Mouse (Mus musculus): ENCODE data around the gene Mospd2. TPM values are rescaled to one million over a fixed set of nuclear protein-coding genes. Genes with fewer than 3 reads are reported as not detected.

Gene Mospd2
- polyA plus RNA-seq, 1 experiment from 2014 or later = 11.9 TPM

DNA sequence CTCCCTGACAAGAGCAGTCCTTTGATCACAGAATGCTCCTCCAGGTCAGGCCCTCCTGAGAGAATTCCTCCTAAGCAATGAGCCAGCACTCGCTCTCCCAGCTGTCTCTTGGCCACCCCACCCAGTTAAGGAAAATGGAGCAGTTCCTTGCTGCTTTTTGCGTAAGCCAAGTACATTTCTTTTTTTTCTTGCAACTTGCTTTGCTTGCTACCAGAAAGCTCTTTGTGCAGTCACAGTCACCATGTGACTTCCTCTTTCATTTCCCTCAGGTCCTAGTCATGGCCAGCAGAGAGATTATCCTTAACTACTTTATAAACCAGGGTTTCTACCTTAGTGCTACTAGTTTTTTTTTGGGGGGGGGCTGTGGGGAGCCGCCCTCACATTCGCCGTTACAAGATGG lies 38.6 kb downstream of the Mospd2 start:
- H3K4me1 ChIP-seq (ENCODE audit: control insufficient read depth, insufficient read depth, low read length) = no peaks in the 10 kb centered on the region
- no peak overlapping the region for H3K4me2 ChIP-seq
- no peak overlapping the region for H3K4me3 ChIP-seq (ENCODE audit: low read depth, low read length)
- 92% methylated on average over 5 of the region's 5 CpGs for WGBS (ENCODE audit: insufficient replicate concordance)
- no peaks in the 10 kb centered on the region for H3K9me3 ChIP-seq (replicated peaks; ENCODE audit: control insufficient read depth, low read length)
- no peaks in the 10 kb centered on the region for H3K27me3 ChIP-seq (ENCODE audit: control insufficient read depth, insufficient read depth, low read length)
- no peak overlapping the region for H3K9ac ChIP-seq (ENCODE audit: low read depth, low read length)
- no peaks in the 10 kb centered on the region; the same call in 1 of the 2 replicates for H3K36me3 ChIP-seq (ENCODE audit: control insufficient read depth, insufficient read depth, low read length)
- H3K27ac ChIP-seq (ENCODE audit: low read depth, low read length) = no peak overlapping the region
- ATAC-seq (replicated peaks; ENCODE audit: insufficient number of reproducible peaks, low FRiP score, low TSS enrichment) = no peak

DNA sequence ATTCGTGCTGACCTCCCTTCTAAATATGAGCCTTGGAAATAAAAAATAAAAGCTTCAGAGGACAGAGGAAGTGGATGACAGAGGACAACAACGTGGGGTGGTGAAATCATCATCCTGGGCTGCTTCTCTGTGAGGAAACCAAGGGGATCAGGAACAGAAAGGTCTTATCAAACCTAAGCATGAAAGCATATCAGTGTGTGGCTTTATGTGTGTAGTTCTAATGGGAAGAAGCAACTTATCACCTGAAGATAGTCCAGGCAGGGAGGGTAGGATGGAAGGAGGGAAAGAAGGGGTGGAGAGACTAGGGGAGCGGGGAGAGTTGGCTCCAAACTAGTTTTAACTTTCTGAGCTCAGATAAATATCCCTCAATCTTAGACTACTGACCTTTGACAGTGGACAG lies 67.2 kb downstream of the Mospd2 start:
- H3K4me3 ChIP-seq (ENCODE audit: low read depth, low read length) = no peak overlapping the region
- WGBS (ENCODE audit: insufficient replicate concordance) = 44% methylated on average over 3 of the region's 3 CpGs

DNA sequence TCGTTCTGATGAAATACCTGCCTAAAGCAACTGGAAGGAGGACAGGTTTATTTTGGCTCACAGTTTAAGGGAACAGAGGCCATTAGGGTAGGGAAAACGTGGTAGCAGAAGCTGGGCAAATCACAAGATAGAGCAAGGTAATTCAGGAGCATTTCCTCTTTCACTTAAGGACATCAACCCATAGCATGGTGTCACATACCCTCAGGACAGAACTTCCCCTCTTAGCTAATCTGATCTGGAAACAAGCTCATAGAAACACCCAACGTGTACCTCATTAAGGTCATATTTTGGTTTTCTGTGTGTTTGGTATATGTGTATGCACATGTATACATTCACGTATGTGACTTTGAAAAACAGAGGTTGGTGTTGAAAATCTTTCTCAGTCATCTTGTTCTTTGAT lies 68.0 kb downstream of the Mospd2 start:
- no peaks in the 10 kb centered on the region for H3K27me3 ChIP-seq (ENCODE audit: control insufficient read depth, insufficient read depth, low read length)
- H3K4me2 ChIP-seq = no peak overlapping the region
- H3K4me3 ChIP-seq (ENCODE audit: low read depth, low read length) = no peak overlapping the region
- 76% methylated on average over 4 of the region's 4 CpGs for WGBS (ENCODE audit: insufficient replicate concordance)
- H3K4me1 ChIP-seq (ENCODE audit: control insufficient read depth, insufficient read depth, low read length) = no peaks in the 10 kb centered on the region
- H3K27ac ChIP-seq (ENCODE audit: low read depth, low read length) = no peak overlapping the region
- H3K9me3 ChIP-seq (replicated peaks; ENCODE audit: control insufficient read depth, low read length) = no peaks in the 10 kb centered on the region
- ATAC-seq (replicated peaks; ENCODE audit: insufficient number of reproducible peaks, low FRiP score, low TSS enrichment) = no peak
- H3K9ac ChIP-seq (ENCODE audit: low read depth, low read length) = no peak overlapping the region
- H3K36me3 ChIP-seq (ENCODE audit: control insufficient read depth, insufficient read depth, low read length) = no peaks in the 10 kb centered on the region

More for the DNA sequence above, 67.2 kb downstream of the Mospd2 start:
- H3K4me1 ChIP-seq (ENCODE audit: control insufficient read depth, insufficient read depth, low read length) = no peaks in the 10 kb centered on the region
- no peak for ATAC-seq (replicated peaks; ENCODE audit: insufficient number of reproducible peaks, low FRiP score, low TSS enrichment)
- no peaks in the 10 kb centered on the region for H3K9me3 ChIP-seq (replicated peaks; ENCODE audit: control insufficient read depth, low read length)
- no peak overlapping the region for H3K4me2 ChIP-seq
- no peaks in the 10 kb centered on the region for H3K36me3 ChIP-seq (ENCODE audit: control insufficient read depth, insufficient read depth, low read length)
- no peaks in the 10 kb centered on the region for H3K27me3 ChIP-seq (ENCODE audit: control insufficient read depth, insufficient read depth, low read length)
- no peak overlapping the region for H3K9ac ChIP-seq (ENCODE audit: low read depth, low read length)
- H3K27ac ChIP-seq (ENCODE audit: low read depth, low read length) = no peak overlapping the region

DNA sequence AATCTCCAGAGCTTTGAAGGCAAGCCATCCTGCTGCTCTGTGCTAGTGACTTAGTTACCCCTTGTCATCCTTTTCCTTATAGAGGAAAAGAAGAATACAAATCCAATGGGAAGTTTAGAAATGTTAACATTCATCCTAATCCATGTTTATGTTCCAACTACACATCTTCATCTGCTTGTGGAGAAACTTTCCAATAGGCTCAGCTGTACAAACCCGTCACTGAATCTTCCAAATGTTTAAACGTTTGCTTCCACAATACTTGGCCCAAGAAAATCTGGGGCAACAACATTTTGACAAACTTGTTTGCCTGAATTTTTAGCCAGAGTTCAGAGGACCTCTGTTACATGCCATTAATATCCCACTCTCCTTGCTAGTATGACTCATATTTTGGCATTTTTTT lies 78.3 kb downstream of the Mospd2 start:
- no peaks in the 10 kb centered on the region for H3K27me3 ChIP-seq (ENCODE audit: control insufficient read depth, insufficient read depth, low read length)
- no peaks in the 10 kb centered on the region for H3K9me3 ChIP-seq (replicated peaks; ENCODE audit: control insufficient read depth, low read length)
- no peak for ATAC-seq (replicated peaks; ENCODE audit: insufficient number of reproducible peaks, low FRiP score, low TSS enrichment)
- WGBS (ENCODE audit: insufficient replicate concordance) = 74% methylated on average over 2 of the region's 2 CpGs
- H3K36me3 ChIP-seq (ENCODE audit: control insufficient read depth, insufficient read depth, low read length) = no peaks in the 10 kb centered on the region
- H3K9ac ChIP-seq (ENCODE audit: low read depth, low read length) = no peak overlapping the region
- H3K27ac ChIP-seq (ENCODE audit: low read depth, low read length) = no peak overlapping the region
- no peaks in the 10 kb centered on the region for H3K4me1 ChIP-seq (ENCODE audit: control insufficient read depth, insufficient read depth, low read length)
- no peak overlapping the region for H3K4me2 ChIP-seq
- H3K4me3 ChIP-seq (ENCODE audit: low read depth, low read length) = no peak overlapping the region

DNA sequence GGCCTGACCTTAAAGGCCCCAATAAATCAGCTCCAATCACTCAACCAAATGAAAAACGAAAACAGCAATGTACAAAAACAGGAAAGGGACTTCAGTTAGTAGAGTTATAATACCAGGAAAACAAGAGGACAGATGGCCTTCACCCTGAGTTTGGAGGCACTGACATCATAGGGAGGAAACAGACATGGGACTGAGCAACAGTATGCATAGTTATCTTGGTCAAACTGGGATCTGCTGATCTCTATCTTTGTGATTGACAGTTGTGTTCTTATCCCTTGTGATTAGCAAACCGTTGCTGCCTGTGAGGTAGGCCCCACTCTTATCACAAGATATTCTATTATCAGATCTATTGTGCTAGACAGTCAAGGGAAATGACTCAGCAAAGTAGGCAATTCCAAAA lies 80.4 kb downstream of the Mospd2 start:
- H3K9me3 ChIP-seq (replicated peaks; ENCODE audit: control insufficient read depth, low read length) = no peaks in the 10 kb centered on the region
- no peaks in the 10 kb centered on the region for H3K4me1 ChIP-seq (ENCODE audit: control insufficient read depth, insufficient read depth, low read length)

DNA sequence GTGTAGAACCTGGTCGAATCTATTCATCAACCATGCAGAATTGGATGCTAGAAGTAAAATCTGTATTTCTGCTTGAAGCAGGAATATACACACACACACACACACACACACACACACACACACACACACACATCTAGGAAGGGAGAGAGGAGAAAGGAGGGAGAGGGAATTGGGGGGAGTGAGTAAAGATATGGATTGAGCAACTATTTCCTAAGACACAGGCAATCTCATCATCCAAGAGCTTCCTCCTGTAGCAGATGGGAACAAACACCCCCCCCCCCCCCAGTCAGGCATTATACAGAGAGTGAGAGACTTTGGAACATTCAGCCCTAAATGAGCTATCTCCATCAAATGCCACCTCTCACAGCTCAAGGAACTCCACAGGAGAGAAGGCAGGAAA lies 93.9 kb downstream of the Mospd2 start:
- H3K27ac ChIP-seq (ENCODE audit: low read depth, low read length) = no peak overlapping the region
- no peaks in the 10 kb centered on the region for H3K27me3 ChIP-seq (ENCODE audit: control insufficient read depth, insufficient read depth, low read length)
- H3K9ac ChIP-seq (ENCODE audit: low read depth, low read length) = no peak overlapping the region
- H3K36me3 ChIP-seq (ENCODE audit: control insufficient read depth, insufficient read depth, low read length) = no peaks in the 10 kb centered on the region
- ATAC-seq (replicated peaks; ENCODE audit: insufficient number of reproducible peaks, low FRiP score, low TSS enrichment) = no peak
- WGBS (ENCODE audit: insufficient replicate concordance) = 92% methylated on average over 1 of the region's 1 CpGs
- no peaks in the 10 kb centered on the region for H3K4me1 ChIP-seq (ENCODE audit: control insufficient read depth, insufficient read depth, low read length)
- no peak overlapping the region for H3K4me3 ChIP-seq (ENCODE audit: low read depth, low read length)
- no peaks in the 10 kb centered on the region for H3K9me3 ChIP-seq (replicated peaks; ENCODE audit: control insufficient read depth, low read length)
- H3K4me2 ChIP-seq = no peak overlapping the region

More for the DNA sequence above, 80.4 kb downstream of the Mospd2 start:
- Histone ChIP-seq H3K9ac (ENCODE audit: low read depth, low read length) (no peak overlapping the region), H3K4me3 (ENCODE audit: low read depth, low read length) (no peak overlapping the region), H3K27me3 (ENCODE audit: control insufficient read depth, insufficient read depth, low read length) (no peaks in the 10 kb centered on the region), H3K4me2 (no peak overlapping the region), H3K36me3 (ENCODE audit: control insufficient read depth, insufficient read depth, low read length) (no peaks in the 10 kb centered on the region), H3K27ac (ENCODE audit: low read depth, low read length) (no peak overlapping the region)
- 47% methylated on average over 2 of the region's 2 CpGs for WGBS (ENCODE audit: insufficient replicate concordance)
- no peak for ATAC-seq (replicated peaks; ENCODE audit: insufficient number of reproducible peaks, low FRiP score, low TSS enrichment)

Other genes starting within 250 kb of the Mospd2 start
- 6.3 and 8.1 TPM in 2 replicates for gene Fancb, start 217 bp upstream of the Mospd2 start, polyA plus RNA-seq (2014; fragmentation: Nextera tagmentation; extraction: Ambion mirVana)
- not detected in 2 replicates for gene Gm17604, start 24.5 kb upstream of the Mospd2 start, polyA plus RNA-seq (2014; fragmentation: Nextera tagmentation; extraction: Ambion mirVana)